Mouse (Mus musculus): ENCODE data around the gene Dnm3.

DNA sequence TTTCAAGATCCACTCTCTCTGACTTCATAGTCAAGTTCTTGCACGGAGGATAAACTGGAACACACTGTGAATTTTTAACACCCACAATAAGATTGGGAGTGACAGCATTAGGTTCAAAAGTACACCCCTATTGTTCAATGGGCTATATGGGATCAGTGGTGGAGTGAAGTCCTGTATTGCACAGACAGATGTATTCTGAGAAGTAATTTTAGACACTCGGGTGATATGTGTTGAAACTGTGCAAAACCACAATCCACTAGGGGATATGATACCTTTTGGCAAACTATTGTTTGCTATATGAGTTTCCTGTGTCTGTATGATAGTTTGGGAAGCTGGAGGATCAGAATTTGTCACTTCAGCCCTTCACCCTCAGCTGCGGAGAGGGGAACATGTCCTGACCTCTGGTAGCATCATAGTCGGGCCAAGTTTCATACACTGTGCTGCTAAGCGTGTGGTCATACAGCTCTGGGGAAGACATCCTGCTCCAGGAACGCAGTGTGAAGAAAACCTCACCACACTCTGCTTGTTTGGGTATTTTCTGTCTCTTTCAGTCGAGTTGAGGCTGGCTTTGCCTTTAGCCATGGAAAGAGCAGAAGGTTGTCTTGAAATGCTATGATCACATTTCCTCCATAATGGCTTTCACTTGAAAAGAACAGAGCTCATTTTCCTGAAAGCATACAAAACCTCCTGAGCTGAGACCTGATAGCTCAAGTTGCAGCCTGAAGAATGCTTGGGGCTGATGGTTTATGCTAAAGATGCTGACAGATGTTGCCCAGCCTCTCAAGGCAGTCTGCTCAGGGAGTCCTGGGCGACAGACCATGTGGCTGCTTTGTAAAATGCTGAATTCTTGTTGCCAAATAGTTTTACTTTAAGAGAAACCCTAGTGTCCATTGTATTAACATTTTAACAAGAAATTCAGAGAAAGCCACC lies 433.8 kb downstream of the Dnm3 start:
- no peak for TF ChIP-seq POLR2A (IDR thresholded peaks at IDR 0.05; ENCODE audit: low read depth, low read length)
- TF ChIP-seq CTCF (IDR thresholded peaks at IDR 0.05; ENCODE audit: extremely low read depth, insufficient read depth, insufficient read length, insufficient replicate concordance), result no peak
